ENCODE assay signal across 13 mouse cellular contexts in the genomic region with DNA sequence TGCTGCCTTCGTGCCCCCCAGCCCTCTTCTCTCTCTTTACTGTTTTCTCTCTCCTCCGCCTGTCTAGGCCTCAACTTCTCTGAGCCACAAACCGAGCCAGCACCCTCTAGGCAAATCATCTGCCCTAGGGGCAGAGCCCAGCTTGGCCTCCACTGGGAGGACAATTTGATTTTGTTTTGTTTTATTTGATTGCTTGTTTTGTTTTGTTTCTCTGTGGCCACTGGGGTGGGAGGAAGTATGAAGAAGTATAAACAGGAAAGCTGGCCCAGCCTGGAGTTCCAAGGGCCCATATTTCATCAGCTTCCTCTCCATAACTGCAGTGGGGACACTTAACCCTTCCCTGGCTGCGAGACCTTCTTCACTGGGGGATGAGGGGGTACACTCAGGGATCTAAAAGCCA. TPM values are rescaled to one million over a fixed set of nuclear protein-coding genes. Genes with fewer than 3 reads are reported as not detected.
DNase-seq lines count a peak whose midpoint lies in the region; ATAC-seq lines count a peak whose summit lies in the region.
"Had no signal": no experiment of that assay in that cellular context is flagged by ENCODE, and none has a peak within 500 bp of the region (broad histone marks: within the 10 kb centered on the region; RNA-seq: fewer than 3 reads in every experiment).

No protein-coding gene starts in this region.

- H3K36me3 ChIP-seq in liver, embryonic 12.5 days = no peaks in the 10 kb centered on the region
- H3K36me3 ChIP-seq in lung, embryonic 15.5 days = no peaks in the 10 kb centered on the region
- H3K36me3 ChIP-seq in stomach, embryonic 14.5 days (ENCODE audit: control insufficient read depth, insufficient read depth, low read length) = no peaks in the 10 kb centered on the region
- H3K36me3 ChIP-seq: liver, embryonic 15.5 days had no signal

- no peak overlapping the region for H3K9ac ChIP-seq in liver, embryonic 12.5 days
- H3K9ac ChIP-seq in lung, embryonic 15.5 days = peak overlapping the region; percentile 88
- peak overlapping the region; percentile 83 for H3K9ac ChIP-seq in stomach, embryonic 14.5 days (replicated peaks; ENCODE audit: low read depth, low read length)
- H3K9ac ChIP-seq: forebrain, embryonic 13.5 days; liver, embryonic 15.5 days had no signal

- no peak overlapping the region for H3K4me3 ChIP-seq in liver, embryonic 12.5 days
- H3K4me3 ChIP-seq in lung, embryonic 15.5 days = peak overlapping the region; percentile 59
- peak overlapping the region; percentile 47 for H3K4me3 ChIP-seq in stomach, embryonic 14.5 days (ENCODE audit: low read depth, low read length)
- H3K4me3 ChIP-seq: forebrain, embryonic 13.5 days; liver, embryonic 15.5 days had no signal

- H3K27ac ChIP-seq in liver, embryonic 12.5 days = no peak overlapping the region
- peak overlapping the region; percentile 99 for H3K27ac ChIP-seq in lung, embryonic 15.5 days
- peak overlapping the region; percentile 100 for H3K27ac ChIP-seq in stomach, embryonic 14.5 days (ENCODE audit: low read length)
- H3K27ac ChIP-seq: forebrain, embryonic 13.5 days; liver, embryonic 15.5 days had no signal

- H3K27me3 ChIP-seq in liver, embryonic 12.5 days (replicated peaks) = peaks cover 100% of the 10 kb centered on the region
- peaks cover 89% of the 10 kb centered on the region for H3K27me3 ChIP-seq in lung, embryonic 15.5 days
- H3K27me3 ChIP-seq in stomach, embryonic 14.5 days (ENCODE audit: control insufficient read depth, insufficient read depth, low read length) = peaks cover 3% of the 10 kb centered on the region; the same call in 1 of the 2 replicates

- peaks cover 12% of the 10 kb centered on the region; the same call in 1 of the 2 replicates for H3K4me1 ChIP-seq in liver, embryonic 12.5 days
- H3K4me1 ChIP-seq in lung, embryonic 15.5 days = peaks cover 32% of the 10 kb centered on the region
- H3K4me1 ChIP-seq in stomach, embryonic 14.5 days (ENCODE audit: control insufficient read depth, insufficient read depth, low read length) = peaks cover 18% of the 10 kb centered on the region; the same call in 1 of the 2 replicates
- H3K4me1 ChIP-seq: forebrain, embryonic 13.5 days had no signal

- WGBS in liver, embryonic 12.5 days (ENCODE audit: insufficient replicate concordance) = 21% methylated on average over 4 of the region's 4 CpGs
- WGBS in lung, embryonic 15.5 days = 14% methylated on average over 4 of the region's 4 CpGs
- 23% methylated on average over 4 of the region's 4 CpGs for WGBS in stomach, embryonic 14.5 days

- no peaks in the 10 kb centered on the region for H3K9me3 ChIP-seq in liver, embryonic 12.5 days (replicated peaks)
- H3K9me3 ChIP-seq in lung, embryonic 15.5 days = no peaks in the 10 kb centered on the region
- no peaks in the 10 kb centered on the region for H3K9me3 ChIP-seq in stomach, embryonic 14.5 days (ENCODE audit: control insufficient read depth, low read depth, low read length)
- H3K9me3 ChIP-seq: forebrain, embryonic 13.5 days; liver, embryonic 15.5 days had no signal

- no peak for ATAC-seq in liver, embryonic 12.5 days
- peak; percentile 54 for ATAC-seq in lung, embryonic 15.5 days (ENCODE audit: borderline replicate concordance, extremely low read depth, low FRiP score, low TSS enrichment)
- no peak for ATAC-seq in stomach, embryonic 14.5 days (ENCODE audit: insufficient number of reproducible peaks, insufficient read depth, low FRiP score, low read depth)
- no peak for ATAC-seq in CD4-positive, CD25-positive, alpha-beta regulatory T cell, adult 4 months
- ATAC-seq: forebrain, embryonic 13.5 days had no signal

- no peak overlapping the region for H3K4me2 ChIP-seq in liver, embryonic 12.5 days
- H3K4me2 ChIP-seq in lung, embryonic 15.5 days = peak overlapping the region; percentile 70
- peak overlapping the region; percentile 95 for H3K4me2 ChIP-seq in stomach, embryonic 14.5 days (replicated peaks; ENCODE audit: low read depth, low read length)
- H3K4me2 ChIP-seq: forebrain, embryonic 13.5 days; liver, embryonic 15.5 days had no signal

- DNase-seq in liver = peak; percentile 3
- DNase-seq in kidney, adult 9 months = peak; percentile 76
- DNase-seq in layer of hippocampus, adult 18-20 months (ENCODE audit: low spot score in 2 of 2) = no peak
- DNase-seq in thymus, postnatal 4 days = no peak
- DNase-seq: embryo, embryonic 11 days; right cerebral cortex, postnatal 14 days; thymus, adult 2 months had no signal

RNA-seq across cellular contexts. Expression of a gene that starts 6.2 kb away (rescaled TPM):
- 1.3 and 1.5 TPM in 2 replicates for polyA plus RNA-seq in liver, embryonic 12.5 days (2016; fragmentation: Nextera tagmentation; extraction: Ambion mirVana)
- 46.1 and 54.1 TPM in 2 replicates for polyA plus RNA-seq in lung, embryonic 15.5 days (2015; fragmentation: Nextera tagmentation; extraction: Ambion mirVana)
- 21.2 and 23.3 TPM in 2 replicates for polyA plus RNA-seq in stomach, embryonic 14.5 days (2014; fragmentation: Nextera tagmentation; extraction: Ambion mirVana)
- total RNA-seq in layer of hippocampus, adult 18-20 months (2021) = not detected
- not detected for polyA plus RNA-seq in CD4-positive, CD25-positive, alpha-beta regulatory T cell, adult 4 months (2017; shearing (Covaris generic))
- polyA plus RNA-seq: forebrain, embryonic 13.5 days had no signal

RNA-seq across cellular contexts. Expression of a gene that starts 8.8 kb away (rescaled TPM):
- polyA plus RNA-seq in liver, embryonic 12.5 days (2016; fragmentation: Nextera tagmentation; extraction: Ambion mirVana) = 0.62 and 0.66 TPM in 2 replicates
- 4.3 and 4.4 TPM in 2 replicates for polyA plus RNA-seq in lung, embryonic 15.5 days (2015; fragmentation: Nextera tagmentation; extraction: Ambion mirVana)
- 3.5 and 3.7 TPM in 2 replicates for polyA plus RNA-seq in stomach, embryonic 14.5 days (2014; fragmentation: Nextera tagmentation; extraction: Ambion mirVana)
- total RNA-seq in layer of hippocampus, adult 18-20 months (2021) = not detected
- 1 to 10 TPM; 1.9 to 2.5 TPM for polyA plus RNA-seq in CD4-positive, CD25-positive, alpha-beta regulatory T cell, adult 4 months (2017; shearing (Covaris generic))
- polyA plus RNA-seq: forebrain, embryonic 13.5 days had no signal

RNA-seq across cellular contexts. Expression of a gene that starts 13.8 kb away (rescaled TPM):
- polyA plus RNA-seq in liver, embryonic 12.5 days (2016; fragmentation: Nextera tagmentation; extraction: Ambion mirVana) = 0.31 and 0.36 TPM in 2 replicates
- 3.0 and 3.8 TPM in 2 replicates for polyA plus RNA-seq in lung, embryonic 15.5 days (2015; fragmentation: Nextera tagmentation; extraction: Ambion mirVana)
- polyA plus RNA-seq in stomach, embryonic 14.5 days (2014; fragmentation: Nextera tagmentation; extraction: Ambion mirVana) = 3.6 and 4.7 TPM in 2 replicates
- not detected for total RNA-seq in layer of hippocampus, adult 18-20 months (2021)
- under 1 TPM; 0.22 to 0.56 TPM for polyA plus RNA-seq in CD4-positive, CD25-positive, alpha-beta regulatory T cell, adult 4 months (2017; shearing (Covaris generic))
- polyA plus RNA-seq: forebrain, embryonic 13.5 days had no signal

RNA-seq across cellular contexts. Expression of a gene that starts 17.0 kb away (rescaled TPM):
- polyA plus RNA-seq in liver, embryonic 12.5 days (2016; fragmentation: Nextera tagmentation; extraction: Ambion mirVana) = 0.30 TPM in 2 replicates
- polyA plus RNA-seq in lung, embryonic 15.5 days (2015; fragmentation: Nextera tagmentation; extraction: Ambion mirVana) = 15.2 and 16.9 TPM in 2 replicates
- 12.4 TPM in 2 replicates for polyA plus RNA-seq in stomach, embryonic 14.5 days (2014; fragmentation: Nextera tagmentation; extraction: Ambion mirVana)
- total RNA-seq in layer of hippocampus, adult 18-20 months (2021) = not detected
- not detected for polyA plus RNA-seq in CD4-positive, CD25-positive, alpha-beta regulatory T cell, adult 4 months (2017; shearing (Covaris generic))
- polyA plus RNA-seq: forebrain, embryonic 13.5 days had no signal

RNA-seq across cellular contexts. Expression of a gene that starts 22.9 kb away (rescaled TPM):
- 0.18 and 0.37 TPM in 2 replicates for polyA plus RNA-seq in liver, embryonic 12.5 days (2016; fragmentation: Nextera tagmentation; extraction: Ambion mirVana)
- polyA plus RNA-seq in lung, embryonic 15.5 days (2015; fragmentation: Nextera tagmentation; extraction: Ambion mirVana) = 2.5 and 3.0 TPM in 2 replicates
- polyA plus RNA-seq in stomach, embryonic 14.5 days (2014; fragmentation: Nextera tagmentation; extraction: Ambion mirVana) = 8.4 and 14.0 TPM in 2 replicates
- not detected for total RNA-seq in layer of hippocampus, adult 18-20 months (2021)
- polyA plus RNA-seq in CD4-positive, CD25-positive, alpha-beta regulatory T cell, adult 4 months (2017; shearing (Covaris generic)) = not detected
- polyA plus RNA-seq: forebrain, embryonic 13.5 days had no signal

Comparison
In these comparisons a context has a peak if more than half of its experiments do, and no peak if none do; other contexts are left out.
1. DNase-seq: peak in liver (single experiment) and kidney, adult 9 months (single experiment); none in layer of hippocampus, adult 18-20 months (0 of 2) and thymus, postnatal 4 days (single experiment).